Mouse (Mus musculus) erythroid progenitor cell, adult 5-6 weeks (primary cell): ENCODE results near the gene Ptbp1. TPM values are rescaled to one million over a fixed set of nuclear protein-coding genes. Genes with fewer than 3 reads are reported as not detected.
A peak's percentile ranks its signal among the peaks of the same experiment; 100 is the strongest.
"Not testable (repeated sequence)": the region's sequence is repeated elsewhere in the genome, so short reads cannot be mapped to it uniquely, and the experiment has no call there.

Experiments
- ATAC-seq: replicated peaks from 2 replicates; pipeline ENCODE4 v1.8.0; 2016; ENCODE audit warnings: moderate number of reproducible peaks, mild to moderate bottlenecking, moderate TSS enrichment, inconsistent platforms; ENCODE audit not compliant: poor library complexity, low FRiP score, severe bottlenecking
- total RNA-seq, 2 experiments: library from RNA; stranded (forward) in 1 of 2; stranded (reverse) in 1 of 2; fragments of 150-400 nt in 1 of 2; fragments of 186-747, 209-891 nt in 1 of 2; gene quantifications; 2 replicates each; pipeline versions ENCODE4 v1.2.3 to v1.2.4; 2015 to 2017; ENCODE audit warnings: low replicate concordance in 2 of 2

Gene Ptbp1
- total RNA-seq, 2 experiments from 2014 or later, result 89.3 to 185 TPM

DNA sequence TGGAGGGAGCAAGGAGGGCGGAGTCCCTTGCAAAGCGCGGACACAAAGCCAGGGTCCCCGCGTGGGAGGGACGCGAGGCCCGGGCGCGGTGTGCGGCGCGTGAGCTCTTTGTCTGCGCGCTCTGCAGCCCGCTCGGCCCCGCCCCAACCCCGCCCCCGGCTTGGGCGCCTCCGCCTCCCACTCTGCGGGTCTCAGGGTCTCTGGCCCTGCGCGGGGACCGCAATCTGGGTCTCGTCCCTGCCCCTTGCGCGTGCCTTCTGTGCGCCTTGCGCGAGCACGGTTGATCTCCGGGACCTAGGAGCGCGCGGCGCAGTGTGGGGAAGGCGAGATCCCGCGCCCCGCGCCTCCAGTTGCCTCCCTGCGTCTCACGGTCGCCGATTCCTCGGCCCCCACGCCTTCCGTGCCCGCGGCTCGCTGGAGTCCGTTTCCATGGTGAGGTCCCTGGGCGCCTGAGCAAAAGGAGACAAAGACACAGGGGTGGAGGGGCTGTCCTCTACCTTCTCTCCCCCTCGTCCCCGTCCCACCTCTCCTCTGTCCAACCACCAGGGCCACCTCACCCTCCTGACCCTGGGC is 20.1 kb downstream of the Ptbp1 start, which contains the start of the genes Prtn3 and Plppr3:
TSS of gene Prtn3 (plus strand) at position 187 of the 573 bp plus-strand sequence.
TSS of gene Plppr3 (minus strand) at position 345 of the 573 bp plus-strand sequence.
- ATAC-seq, result no peak

DNA sequence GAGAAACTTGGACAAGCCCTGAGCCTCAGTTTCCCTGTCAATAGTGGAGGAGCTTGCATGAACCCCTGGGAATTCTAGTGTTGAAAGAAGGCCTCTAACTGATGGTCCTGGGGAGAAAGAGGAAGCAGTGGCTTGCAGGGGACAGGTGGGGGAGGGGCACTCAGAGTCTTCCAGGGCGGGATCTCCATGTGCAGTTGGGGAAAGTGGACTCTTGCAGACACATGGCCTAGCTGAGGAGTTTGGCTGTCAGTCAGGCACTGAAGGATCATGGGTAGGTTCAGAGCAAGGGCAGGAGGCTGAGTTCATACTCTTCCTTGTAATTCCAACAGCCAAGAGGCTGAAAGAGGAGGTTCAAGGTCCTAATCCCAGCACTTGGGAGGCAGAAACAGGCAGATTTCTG is 22.9 kb downstream of the Ptbp1 start:
- ATAC-seq, result no peak

DNA sequence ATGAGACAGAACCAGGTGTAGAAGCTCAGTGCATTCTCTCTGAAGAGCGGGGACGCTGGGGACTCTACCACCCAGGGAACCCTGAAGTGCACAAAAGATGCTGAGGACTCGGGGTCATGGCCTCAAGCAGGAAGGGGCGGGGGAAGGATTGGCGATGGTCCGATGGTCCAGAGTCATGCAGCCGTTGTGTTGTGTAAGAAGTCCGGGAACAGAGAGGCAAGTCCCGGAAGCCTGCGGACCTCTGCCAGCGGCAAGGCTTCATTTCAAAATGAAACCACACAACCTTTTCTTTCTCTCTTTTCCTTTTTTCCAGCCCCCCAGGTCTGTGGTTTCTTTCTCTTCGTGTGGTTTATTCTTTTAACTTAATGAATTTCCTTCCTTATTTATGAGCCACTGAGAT is 23.5 kb downstream of the Ptbp1 start:
- no peak for ATAC-seq

DNA sequence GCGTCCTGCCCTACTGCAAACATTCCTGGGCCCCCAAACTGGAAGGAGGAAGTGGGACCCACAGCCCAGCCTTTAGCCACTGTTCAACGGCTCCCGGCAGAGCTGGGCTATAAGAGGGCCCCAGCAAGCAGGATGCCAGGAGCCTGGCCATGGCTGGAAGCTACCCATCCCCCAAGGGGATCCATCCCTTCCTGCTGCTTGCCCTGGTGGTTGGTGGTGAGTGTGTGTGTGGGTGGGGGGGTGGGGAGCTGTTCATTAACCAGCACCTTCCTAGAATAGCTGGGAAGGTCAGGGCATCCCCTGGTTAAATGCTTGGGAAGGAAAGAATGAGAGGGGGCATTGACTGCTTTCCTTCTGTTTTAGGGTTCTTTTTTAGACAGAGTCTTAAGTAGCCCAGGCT is 25.3 kb downstream of the Ptbp1 start:
- ATAC-seq, result no peak

DNA sequence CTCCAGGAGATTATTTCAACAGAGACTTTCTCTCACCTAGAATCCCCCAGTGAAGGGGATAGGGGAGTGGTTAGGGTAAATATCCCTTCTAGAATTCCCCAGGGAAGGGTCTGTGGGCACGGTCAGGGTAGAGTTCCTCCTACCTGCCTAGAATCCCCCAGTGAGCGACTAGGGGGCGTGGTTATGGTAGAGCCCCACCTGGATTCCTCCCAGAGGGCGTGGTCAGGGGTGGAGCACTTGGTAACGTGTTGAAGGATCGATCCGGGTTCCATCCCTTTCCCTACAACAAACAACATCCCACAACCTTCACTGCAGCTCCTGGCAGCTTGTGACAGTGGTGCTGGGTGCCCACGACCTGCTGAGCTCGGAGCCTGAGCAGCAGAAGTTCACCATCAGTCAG is 26.5 kb downstream of the Ptbp1 start:
- no peak for ATAC-seq

DNA sequence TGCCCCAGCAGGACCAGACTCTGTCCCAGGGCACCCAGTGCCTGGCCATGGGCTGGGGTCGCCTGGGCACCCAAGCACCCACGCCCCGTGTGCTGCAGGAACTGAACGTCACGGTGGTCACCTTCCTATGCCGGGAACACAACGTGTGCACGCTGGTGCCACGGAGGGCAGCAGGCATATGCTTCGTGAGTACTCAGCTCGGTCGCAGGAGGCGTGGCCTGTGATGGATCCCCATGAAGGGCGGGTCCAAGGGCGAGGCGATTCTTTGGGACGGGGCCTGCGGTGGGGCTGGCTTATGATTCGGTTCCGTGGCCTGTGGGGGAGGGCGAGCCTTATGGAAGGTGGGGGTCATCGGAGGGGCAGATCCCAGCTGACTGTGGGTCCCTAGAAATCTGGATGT is 27.8 kb downstream of the Ptbp1 start:
- ATAC-seq, result peak; percentile 52

DNA sequence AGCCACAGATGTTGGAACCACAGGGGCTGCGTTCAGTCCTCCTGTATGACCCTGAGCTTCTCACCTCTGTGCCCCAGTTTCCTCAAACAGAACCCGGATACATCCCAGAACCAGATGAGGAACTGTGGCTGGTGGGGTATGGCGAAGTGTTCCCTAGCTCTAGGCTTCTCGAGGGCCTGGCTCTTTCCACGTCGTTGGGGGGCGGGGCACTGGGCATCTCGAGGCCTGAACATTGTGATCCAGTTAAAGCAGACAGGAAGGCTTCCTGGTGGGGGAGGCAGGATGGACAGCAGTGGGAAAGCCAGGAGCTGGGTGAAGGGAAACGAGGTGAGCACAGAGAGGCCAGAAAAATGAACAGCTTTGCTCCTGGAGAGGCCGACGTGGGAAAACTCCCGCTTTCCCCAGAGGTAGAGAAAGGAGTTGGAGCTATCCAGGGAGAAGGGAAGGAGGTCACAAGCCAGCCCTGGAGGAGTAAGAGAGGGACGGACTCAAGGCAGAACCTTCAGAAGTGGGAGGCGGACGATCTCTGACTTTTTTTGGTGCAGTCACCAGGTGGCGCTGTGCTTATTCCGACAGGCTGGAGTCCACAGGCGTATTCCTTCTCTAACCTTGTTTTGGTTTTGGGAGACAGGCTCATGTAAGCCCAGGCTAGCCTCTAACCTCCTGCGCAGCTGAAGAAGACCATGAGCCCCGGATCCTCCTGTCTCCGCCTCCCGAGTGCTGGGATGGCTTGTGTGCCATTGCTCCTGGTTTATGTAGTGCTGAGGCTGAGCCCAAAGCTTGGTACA is 29.3 kb downstream of the Ptbp1 start:
- peak; percentile 56 for ATAC-seq

DNA sequence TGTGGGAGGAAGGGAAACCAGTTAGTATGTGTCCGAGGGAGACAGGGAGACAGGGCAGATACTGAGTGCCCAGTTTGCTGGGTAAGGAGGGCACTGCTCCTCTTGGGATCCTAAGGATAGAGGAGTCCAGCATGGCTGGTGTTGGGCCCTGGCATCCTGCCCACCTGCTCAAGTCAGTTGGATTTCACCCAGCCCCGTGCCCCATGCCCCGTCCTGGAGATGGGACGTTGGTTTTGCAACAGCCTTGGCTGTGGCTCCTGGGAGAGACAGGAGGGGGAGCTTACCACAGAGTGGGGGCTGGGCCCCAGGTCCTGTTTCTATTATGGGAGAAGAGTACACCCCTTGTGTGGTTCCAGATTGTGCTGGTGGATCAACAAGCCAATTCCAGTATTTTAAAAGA is 30.2 kb downstream of the Ptbp1 start:
- ATAC-seq, result no peak

DNA sequence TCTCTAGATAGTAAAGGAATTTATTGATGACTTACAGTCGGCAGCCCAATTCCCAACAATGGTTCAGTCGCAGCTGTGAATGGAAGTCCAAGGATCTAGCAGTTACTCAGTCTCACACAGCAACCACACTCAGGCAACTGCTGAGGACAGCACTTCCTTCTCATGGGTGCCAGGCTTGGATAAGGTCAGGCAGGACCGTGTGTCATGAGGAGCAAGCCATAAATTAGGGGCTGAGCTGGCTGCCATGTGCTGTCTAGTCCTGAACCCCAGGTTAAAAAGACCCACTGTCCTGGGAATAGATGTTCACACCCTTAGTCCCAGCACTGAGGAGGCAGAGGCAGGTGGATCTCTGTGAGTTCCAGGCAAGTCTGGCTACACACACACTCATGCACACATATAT is 30.7 kb downstream of the Ptbp1 start:
- ATAC-seq, result not testable (repeated sequence)

DNA sequence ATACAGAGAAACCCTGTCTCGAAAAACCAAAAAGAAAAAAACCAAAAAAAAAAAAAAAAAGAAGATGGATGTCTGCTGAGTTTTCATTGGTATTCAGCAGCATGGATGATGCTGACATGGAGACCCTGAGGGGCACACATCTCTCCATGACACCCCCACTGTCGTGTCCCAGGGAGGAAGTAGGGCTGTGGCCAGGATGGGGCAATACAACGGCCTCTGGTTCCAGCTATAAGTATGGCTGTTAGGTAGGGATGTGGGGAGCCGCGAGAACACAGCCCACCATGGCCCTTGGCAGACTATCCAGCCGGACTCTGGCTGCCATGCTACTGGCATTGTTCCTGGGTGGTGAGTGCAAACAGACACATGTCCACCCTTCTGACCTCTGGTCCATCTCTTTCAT is 31.8 kb downstream of the Ptbp1 start, which contains the start of gene Elane:
TSS of gene Elane (plus strand) at position 194 of the 400 bp plus-strand sequence.
- ATAC-seq, result no peak

DNA sequence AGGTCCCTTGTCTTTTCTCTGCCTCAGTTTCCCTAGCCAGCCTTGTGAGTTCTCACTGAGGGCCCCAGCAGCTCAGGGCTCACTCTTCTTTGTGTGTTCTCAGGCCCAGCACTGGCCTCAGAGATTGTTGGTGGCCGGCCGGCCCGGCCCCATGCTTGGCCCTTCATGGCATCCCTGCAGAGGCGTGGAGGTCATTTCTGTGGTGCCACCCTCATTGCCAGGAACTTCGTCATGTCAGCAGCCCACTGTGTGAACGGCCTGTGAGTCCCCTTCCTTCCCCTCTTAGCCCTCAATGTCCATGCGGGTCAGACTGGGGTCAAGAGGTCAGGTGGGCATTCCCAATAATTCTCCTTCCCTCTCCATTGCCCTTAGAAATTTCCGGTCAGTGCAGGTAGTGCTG is 32.4 kb downstream of the Ptbp1 start:
- ATAC-seq, result no peak

DNA sequence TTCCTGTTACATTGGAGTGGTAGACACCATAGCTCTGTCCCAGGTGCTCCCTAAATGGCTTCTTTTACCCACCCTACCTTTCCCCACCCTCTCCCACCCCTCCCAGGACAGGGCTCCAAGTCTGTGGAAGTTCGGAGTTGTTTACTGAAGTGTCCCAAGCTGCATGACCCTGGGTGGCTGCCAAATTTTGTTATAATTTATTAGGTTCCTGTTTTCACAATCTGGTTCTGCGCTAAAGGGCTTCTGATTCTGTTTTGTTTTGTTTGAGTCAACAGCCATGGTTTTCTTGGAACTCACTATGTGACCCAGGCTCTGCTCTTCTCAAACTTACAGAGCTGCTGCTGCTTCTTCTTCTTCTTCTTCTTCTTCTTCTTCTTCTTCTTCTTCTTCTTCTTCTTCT is 35.2 kb downstream of the Ptbp1 start:
- no peak for ATAC-seq

DNA sequence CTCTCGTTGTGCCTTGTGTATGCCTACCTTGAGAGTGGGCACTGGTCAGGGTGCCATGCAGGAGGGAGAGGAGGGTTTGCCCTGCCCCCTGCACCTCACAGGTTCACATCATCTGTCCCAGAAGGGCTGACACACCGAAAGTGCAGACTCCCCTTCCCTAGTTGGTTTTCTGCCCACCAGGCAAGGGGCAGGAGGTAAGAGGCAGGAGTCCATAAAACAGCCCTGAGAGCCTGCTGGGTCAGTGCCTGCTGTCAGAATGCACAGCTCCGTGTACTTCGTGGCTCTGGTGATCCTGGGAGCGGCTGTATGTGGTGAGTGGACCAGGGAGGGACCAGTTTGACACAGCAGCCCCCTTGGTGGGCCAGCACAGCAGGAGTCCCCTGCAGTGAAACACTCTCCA is 36.4 kb downstream of the Ptbp1 start, which contains the start of gene Cfd:
TSS of gene Cfd (plus strand) at position 184 of the 400 bp plus-strand sequence.
- ATAC-seq, result no peak

DNA sequence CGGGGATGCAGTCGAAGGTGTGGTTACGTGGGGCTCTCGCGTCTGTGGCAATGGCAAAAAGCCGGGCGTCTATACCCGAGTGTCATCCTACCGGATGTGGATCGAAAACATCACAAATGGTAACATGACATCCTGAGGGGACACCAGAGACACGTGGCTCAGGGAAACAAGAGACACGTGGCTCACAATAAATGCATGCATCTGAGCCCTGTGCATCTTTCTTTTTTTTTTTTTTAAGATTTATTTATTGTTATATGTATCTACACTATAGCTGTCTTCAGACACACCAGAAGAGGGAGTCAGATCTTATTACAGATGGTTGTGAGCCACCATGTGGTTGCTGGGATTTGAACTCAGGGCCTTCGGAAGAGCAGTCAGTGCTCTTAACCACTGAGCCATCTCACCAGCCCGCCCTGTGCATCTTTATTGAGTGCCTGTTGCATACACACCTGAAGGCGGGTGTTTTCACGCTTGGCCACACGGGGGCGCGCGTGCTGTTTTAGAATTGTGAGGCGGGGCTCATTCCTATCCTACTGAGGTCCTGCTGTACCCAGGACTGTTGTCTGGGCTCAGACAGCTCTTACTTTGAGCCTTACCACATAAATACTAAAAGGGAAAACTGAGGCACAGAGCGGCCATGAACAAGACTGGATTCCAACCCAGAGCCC is 38.4 kb downstream of the Ptbp1 start:
- ATAC-seq, result peak; percentile 76

DNA sequence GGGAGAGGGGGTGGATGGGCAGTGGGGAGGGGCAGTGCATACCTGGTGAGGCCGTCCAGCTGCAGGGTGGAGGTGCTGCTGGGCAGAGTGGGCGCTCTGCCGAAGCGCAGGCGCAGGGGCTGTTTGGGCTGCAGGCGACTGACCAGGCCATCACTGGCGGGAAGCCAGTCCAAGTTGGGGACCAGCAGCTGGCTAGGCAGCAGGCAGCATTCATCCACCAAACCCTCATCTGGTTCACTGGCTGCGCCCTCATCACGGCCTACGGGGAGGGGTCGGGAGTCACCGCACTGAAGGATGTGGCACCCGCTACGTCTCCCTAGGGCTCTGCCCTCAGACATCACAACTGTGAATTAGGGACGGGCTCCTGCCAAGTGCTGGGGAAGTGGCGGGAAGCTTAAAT is 42.1 kb downstream of the Ptbp1 start:
- ATAC-seq, result no peak

DNA sequence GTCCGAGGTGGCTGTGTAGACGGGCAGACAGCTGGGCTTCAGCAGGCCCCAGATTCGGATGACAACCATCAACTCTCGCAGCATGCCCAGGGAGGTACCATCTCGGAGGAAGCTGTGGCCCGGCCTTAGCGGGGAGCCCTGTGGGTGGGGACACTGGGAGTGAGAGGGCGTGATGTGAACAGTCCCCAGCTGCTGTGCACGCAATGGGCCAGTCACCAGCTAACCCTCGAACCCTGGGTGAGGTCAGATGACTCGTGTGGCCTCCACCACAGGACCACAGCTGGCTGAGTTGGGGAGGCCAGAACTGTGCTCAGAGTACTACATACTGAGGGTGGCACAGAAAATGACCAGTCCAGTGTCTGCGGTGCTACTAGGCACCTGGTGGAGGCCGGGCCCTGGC is 42.6 kb downstream of the Ptbp1 start:
- ATAC-seq, result no peak

DNA sequence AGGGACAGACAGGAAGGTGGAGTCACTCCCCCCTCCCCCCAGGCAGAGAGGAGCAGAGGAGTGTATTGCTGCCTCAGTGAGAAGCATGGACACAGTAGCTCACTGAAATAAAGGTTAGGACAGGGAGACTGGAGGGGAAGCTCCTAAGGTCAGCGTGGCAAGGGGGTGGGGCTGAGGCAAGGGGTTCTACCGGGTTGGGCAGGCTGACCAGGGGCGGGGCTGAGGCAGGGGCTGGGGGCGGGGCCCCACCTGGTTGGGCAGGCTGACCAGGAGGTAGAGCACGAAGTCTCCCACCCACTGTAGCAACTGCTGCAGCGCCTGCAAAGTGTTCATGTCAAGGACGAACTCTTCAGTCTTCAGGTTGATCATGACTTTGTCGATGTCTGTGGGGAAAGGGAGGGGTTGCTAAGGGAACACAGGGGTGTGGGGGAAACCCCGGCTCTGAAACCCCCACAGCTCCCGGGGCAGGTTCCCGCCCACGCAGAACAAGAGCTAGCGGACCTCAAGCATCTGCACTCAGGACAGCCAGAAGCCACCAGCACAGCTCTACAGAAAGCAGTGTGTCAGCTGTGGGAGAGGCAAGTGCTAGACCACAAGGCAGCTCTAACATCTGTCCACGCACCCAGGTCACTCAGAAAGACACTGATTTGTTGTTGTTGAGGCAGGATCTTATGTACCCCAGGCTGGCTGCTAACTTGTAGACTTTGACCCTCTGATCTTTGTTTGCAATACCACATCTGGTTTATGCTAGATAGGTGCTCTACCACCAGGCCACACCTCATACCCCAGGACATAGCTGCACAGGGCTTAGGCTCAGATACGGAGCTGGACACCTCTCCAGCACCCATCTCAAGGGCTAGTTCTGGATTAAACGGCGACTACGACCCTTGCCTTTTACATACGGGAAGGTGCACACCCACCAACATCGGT is 43.4 kb downstream of the Ptbp1 start:
- ATAC-seq, result no peak

DNA sequence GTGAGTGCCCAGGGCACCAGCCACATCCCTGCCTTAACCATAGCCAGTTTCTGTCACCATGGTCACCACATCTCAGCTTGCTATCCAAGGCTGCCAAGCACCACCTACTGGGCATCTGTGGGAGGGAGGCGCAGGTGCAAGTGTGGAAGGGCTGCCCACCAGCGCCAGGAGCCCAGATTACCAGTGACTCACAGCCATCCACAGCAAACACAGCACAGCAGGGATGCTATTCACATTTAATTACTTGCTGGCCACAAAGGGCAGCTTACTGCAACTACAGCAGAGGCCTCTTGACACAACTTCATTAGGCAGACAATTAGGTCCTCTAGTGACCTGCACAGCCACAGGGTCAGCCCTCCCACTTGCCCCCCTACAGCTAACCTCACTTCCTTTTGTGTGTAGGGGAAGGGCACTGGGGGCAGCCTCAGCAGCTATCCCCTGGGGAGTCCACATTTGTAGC is 46.8 kb downstream of the Ptbp1 start:
- no peak for ATAC-seq

DNA sequence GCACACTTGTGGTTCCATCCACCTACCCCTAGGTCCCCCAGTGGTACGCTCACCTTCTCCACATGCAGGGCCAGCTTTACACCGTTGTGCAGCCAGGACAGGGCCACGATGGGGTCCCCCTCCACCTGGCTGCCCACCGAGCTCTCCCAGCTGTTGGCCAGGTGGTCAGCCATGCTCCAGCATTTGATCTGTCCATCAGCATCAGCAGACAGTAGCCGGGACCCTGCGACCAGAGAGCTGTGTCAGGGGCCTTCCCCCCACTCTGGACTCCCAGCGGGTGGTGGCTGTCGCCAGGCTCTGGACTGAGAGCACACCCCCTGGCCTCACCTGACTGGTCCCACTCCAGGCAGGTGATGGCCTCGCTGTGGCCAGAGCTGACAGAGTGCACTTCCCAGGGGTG is 52.5 kb downstream of the Ptbp1 start:
- ATAC-seq, result no peak

DNA sequence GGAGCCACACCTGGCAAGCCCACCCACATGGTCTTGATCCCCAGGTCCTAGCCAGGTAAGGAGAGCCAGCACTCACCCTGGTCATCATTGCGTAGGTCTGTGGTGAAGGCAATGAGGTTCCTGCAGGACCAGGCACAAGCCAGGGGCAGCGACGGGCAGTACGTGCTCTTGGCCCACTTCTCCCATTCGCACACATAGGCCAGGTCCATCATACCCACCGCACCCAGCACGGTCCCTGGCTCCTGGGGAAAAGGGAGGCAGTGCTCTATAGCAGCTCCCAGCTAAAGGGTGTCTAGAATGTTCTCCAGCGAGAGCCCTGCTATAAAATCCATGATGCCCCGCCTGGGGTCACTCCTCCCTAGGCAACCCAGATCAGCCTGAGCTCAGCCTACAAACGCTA is 53.2 kb downstream of the Ptbp1 start:
- no peak for ATAC-seq
